Mouse (Mus musculus) heart, embryonic 14.5 days (tissue): ENCODE results near the gene Bcas2. TPM values are rescaled to one million over a fixed set of nuclear protein-coding genes. Genes with fewer than 3 reads are reported as not detected.

Source experiments
- ATAC-seq: fragments of 200-750 bp; cut with Nextera tagmentation; 2 replicates; pipeline ENCODE4 v1.8.0; 2017; ENCODE audit warnings: low read depth, moderate TSS enrichment; ENCODE audit not compliant: insufficient number of reproducible peaks, insufficient read depth, low FRiP score
- H3K27ac ChIP-seq, 2 experiments: fragments of 200-500 bp in 1 of 2; fragments of 300-500 bp in 1 of 2; sonication (generic) in 1 of 2; replicated peaks in 1 of 2; 2 replicates each; pipeline ENCODE4 v1.5.1; 2012 to 2014; ENCODE audit warnings: low read depth in 2 of 2, low read length in 2 of 2, control low read depth in 1 of 2, mild to moderate bottlenecking in 1 of 2, mixed read lengths in 1 of 2; ENCODE audit not compliant: control insufficient read depth in 1 of 2, insufficient read depth in 1 of 2
- H3K27me3 ChIP-seq: fragments of 300-500 bp; sonication (generic); 2 replicates; pipeline ENCODE4 v1.6.1; 2014; ENCODE audit warnings: mild to moderate bottlenecking, low read length, control low read depth; ENCODE audit not compliant: control insufficient read depth, insufficient read depth
- H3K36me3 ChIP-seq: fragments of 300-500 bp; sonication (generic); 2 replicates; pipeline ENCODE4 v1.6.1; 2014; ENCODE audit warnings: mild to moderate bottlenecking, control low read depth, low read length, mixed read lengths; ENCODE audit not compliant: control insufficient read depth, insufficient read depth
- H3K4me1 ChIP-seq, 2 experiments: fragments of 200-500 bp in 1 of 2; fragments of 300-500 bp in 1 of 2; sonication (generic) in 1 of 2; 2 replicates each; pipeline ENCODE4 v1.6.1; 2012 to 2014; ENCODE audit warnings: low read length in 2 of 2, control low read depth in 1 of 2, mixed read lengths in 1 of 2; ENCODE audit not compliant: control insufficient read depth in 2 of 2, insufficient read depth in 2 of 2
- H3K4me2 ChIP-seq: fragments of 300-500 bp; sonication (generic); 2 replicates; pipeline ENCODE4 v1.6.1; 2014; ENCODE audit warnings: mild to moderate bottlenecking, low read length
- H3K4me3 ChIP-seq, 2 experiments: fragments of 200-500 bp in 1 of 2; fragments of 300-500 bp in 1 of 2; sonication (generic) in 1 of 2; 2 replicates each; pipeline ENCODE4 v1.5.1; 2012 to 2014; ENCODE audit warnings: low read length in 2 of 2, mild to moderate bottlenecking in 2 of 2, control low read depth in 1 of 2, low read depth in 1 of 2, moderate library complexity in 1 of 2; ENCODE audit not compliant: control insufficient read depth in 1 of 2, insufficient read depth in 1 of 2
- H3K9ac ChIP-seq: fragments of 300-500 bp; sonication (generic); 2 replicates; pipeline ENCODE4 v1.6.1; 2014; ENCODE audit warnings: mild to moderate bottlenecking, low read length
- H3K9me3 ChIP-seq: fragments of 300-500 bp; sonication (generic); 2 replicates; pipeline ENCODE4 v1.6.1; 2016; ENCODE audit warnings: low read length, control low read depth; ENCODE audit not compliant: control insufficient read depth
- WGBS: fragments of 180-500 bp; shearing (Covaris S2); extraction: QIAGEN DNeasy Blood & Tissue Kit; methylation state at CpG from one replicate; pipeline ENCODE4 v1.1.7; 2014; 5-methylcytosine and 5-hydroxymethylcytosine counted together
- polyA plus RNA-seq: library from polyadenylated mRNA; unstranded; fragments of >200 nt; fragmentation: Nextera tagmentation; extraction: Ambion mirVana; gene quantifications from 2 replicates; pipeline ENCODE4 v1.2.1, GENCODE M21; 2014

Gene Bcas2
- polyA plus RNA-seq, 1 experiment from 2014 or later: 120 TPM

DNA sequence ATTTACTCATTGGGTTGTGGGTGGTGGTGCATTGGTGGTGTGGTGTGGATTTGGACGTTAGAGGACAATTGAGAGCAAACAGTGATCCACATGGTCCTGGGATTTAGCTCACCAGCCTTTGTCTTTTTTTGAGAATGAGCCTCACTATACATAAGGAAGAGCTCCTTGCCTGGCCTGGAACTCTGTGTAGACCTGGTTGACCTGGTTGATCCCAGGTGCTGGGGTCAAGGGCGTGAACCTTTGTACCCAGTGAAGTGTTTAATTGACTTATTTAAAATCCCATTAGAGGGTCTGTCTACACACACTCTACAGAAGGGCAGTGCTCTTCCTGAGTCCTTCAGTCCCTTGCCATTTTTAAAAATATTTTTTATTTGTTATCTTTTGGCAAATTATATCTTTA, 26.1 kb upstream of the Bcas2 start:
- no peak overlapping the region for H3K4me2 ChIP-seq
- H3K9ac ChIP-seq: no peak overlapping the region
- no peak for ATAC-seq
- H3K27ac ChIP-seq: no peak overlapping the region
- H3K4me3 ChIP-seq: no peak overlapping the region
- H3K4me1 ChIP-seq: peaks cover 0 to under 1% of the 10 kb centered on the region in 2 experiments; a peak in 1 of 4 replicates
- no peaks in the 10 kb centered on the region for H3K9me3 ChIP-seq
- H3K36me3 ChIP-seq: no peaks in the 10 kb centered on the region
- no peaks in the 10 kb centered on the region for H3K27me3 ChIP-seq
- WGBS: 87% methylated on average over 2 of the region's 2 CpGs

GRCm38 (mm10) chr3:103145791-103146190, 25.7 kb upstream of the Bcas2 start:
- Histone ChIP-seq H3K9me3 (no peaks in the 10 kb centered on the region), H3K27ac (no peak overlapping the region), H3K36me3 (peaks cover 2% of the 10 kb centered on the region; the same call in 1 of the 2 replicates), H3K4me3 (no peak overlapping the region), H3K9ac (no peak overlapping the region), H3K4me2 (no peak overlapping the region), H3K4me1 (no peaks in the 10 kb centered on the region), H3K27me3 (no peaks in the 10 kb centered on the region)
- WGBS: 78% methylated on average over 4 of the region's 4 CpGs
- ATAC-seq: no peak

DNA sequence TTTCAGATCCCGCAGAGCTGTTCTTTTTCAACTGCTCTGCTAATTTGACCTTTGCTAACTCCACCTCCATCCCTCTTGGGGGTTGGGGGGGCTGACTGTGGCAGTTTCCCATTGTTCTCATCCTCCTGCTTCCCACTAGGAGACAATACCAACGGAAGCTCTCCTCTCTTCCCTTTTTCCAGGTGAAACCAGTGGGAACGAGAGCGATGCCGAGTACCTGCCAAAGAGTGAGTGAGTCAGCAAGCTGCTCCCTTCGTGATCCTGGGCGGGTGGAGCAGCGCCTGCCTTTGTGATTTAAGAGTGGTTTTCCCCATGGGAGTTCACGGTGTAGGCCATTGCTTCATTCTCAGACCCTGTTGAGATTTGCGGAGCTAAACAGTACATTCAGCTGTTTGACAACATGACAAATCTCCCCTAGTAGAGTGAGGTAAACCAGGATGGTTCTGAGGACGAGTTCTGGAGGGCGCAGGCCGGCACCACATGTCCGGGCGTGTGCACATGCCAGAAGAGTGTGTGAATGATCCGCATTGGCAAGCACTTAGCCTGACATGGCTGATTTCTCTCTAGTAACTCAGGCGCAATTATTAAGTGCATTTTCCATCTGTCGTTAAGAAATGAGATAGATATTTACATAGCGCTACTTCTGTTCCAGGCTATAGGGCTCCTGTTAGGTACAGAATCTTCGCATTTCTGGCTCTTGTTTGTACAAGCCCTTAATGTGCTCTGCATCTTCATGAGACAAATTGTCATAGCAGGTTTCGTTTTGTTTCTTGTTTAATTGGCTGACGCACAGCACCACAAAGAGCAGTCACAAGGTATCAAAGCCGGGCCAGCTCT, 24.9 kb upstream of the Bcas2 start:
- H3K27me3 ChIP-seq: no peaks in the 10 kb centered on the region
- H3K4me3 ChIP-seq: no peak overlapping the region
- ATAC-seq: no peak
- WGBS: 73% methylated on average over 23 of the region's 23 CpGs
- no peaks in the 10 kb centered on the region for H3K9me3 ChIP-seq
- H3K36me3 ChIP-seq: peaks cover 5% of the 10 kb centered on the region; the same call in 1 of the 2 replicates
- no peak overlapping the region for H3K9ac ChIP-seq
- no peak overlapping the region for H3K27ac ChIP-seq
- H3K4me2 ChIP-seq: no peak overlapping the region
- no peaks in the 10 kb centered on the region for H3K4me1 ChIP-seq

DNA sequence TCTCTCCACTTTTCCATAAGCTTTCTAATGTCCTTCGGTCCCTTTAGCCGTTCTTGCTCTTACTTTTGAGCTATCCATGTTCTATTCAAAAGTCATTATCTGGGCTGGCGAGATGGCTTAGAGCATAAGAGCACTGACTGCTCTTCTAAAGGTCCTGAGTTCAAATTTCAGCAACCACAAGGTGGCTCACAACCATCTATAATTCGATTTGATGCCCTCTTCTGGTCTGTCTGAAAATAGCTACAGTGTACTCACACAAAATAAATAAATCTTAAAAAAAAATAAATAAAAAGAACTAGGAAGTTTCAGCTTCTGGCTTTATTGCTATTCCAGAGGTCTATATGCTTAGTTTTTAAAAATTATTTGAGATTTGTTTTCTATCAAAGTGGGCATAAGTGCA, 23.7 kb upstream of the Bcas2 start:
- Histone ChIP-seq H3K9me3 (no peaks in the 10 kb centered on the region), H3K9ac (no peak overlapping the region), H3K4me2 (no peak overlapping the region), H3K36me3 (peaks cover 8% of the 10 kb centered on the region), H3K4me3 (no peak overlapping the region), H3K27ac (no peak overlapping the region), H3K27me3 (no peaks in the 10 kb centered on the region), H3K4me1 (no peaks in the 10 kb centered on the region)
- no peak for ATAC-seq
- WGBS: 80% methylated on average over 4 of the region's 4 CpGs

DNA sequence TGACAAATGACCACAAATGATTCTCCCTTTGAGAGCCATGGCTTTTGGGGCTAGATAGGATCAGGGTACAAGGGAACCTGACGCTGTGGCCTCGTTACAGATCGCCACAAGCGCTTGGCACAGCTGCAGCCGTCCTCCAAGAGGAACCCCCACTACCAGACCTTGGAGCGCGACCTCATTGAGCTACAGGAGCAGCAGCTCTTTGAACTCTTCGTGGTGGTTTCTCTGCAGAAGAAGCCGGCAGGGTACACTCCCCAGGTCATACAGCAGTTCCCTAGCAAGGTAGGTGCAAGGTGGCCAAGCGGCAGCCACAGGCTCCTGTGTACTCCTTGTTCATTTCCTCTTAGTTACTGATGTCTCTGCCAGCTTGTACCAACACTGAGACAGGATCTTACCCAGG, 22.5 kb upstream of the Bcas2 start:
- no peaks in the 10 kb centered on the region for H3K4me1 ChIP-seq
- no peak overlapping the region for H3K4me3 ChIP-seq
- H3K27ac ChIP-seq: no peak overlapping the region
- 89% methylated on average over 10 of the region's 10 CpGs for WGBS
- H3K4me2 ChIP-seq: no peak overlapping the region
- ATAC-seq: no peak
- H3K27me3 ChIP-seq: no peaks in the 10 kb centered on the region
- H3K36me3 ChIP-seq: peaks cover 19% of the 10 kb centered on the region
- peaks cover 5% of the 10 kb centered on the region; the same call in 1 of the 2 replicates for H3K9me3 ChIP-seq
- H3K9ac ChIP-seq: no peak overlapping the region

- Histone ChIP-seq H3K27me3 (no peaks in the 10 kb centered on the region), H3K27ac (no peak overlapping the region), H3K4me2 (no peak overlapping the region), H3K4me1 (no peaks in the 10 kb centered on the region), H3K4me3 (no peak overlapping the region), H3K36me3 (peaks cover 40% of the 10 kb centered on the region), H3K9ac (no peak overlapping the region), H3K9me3 (peaks cover 5% of the 10 kb centered on the region; the same call in 1 of the 2 replicates)
- no peak for ATAC-seq
Measured at GRCm38 (mm10) chr3:103153761-103154160, 17.7 kb upstream of the Bcas2 start.

DNA sequence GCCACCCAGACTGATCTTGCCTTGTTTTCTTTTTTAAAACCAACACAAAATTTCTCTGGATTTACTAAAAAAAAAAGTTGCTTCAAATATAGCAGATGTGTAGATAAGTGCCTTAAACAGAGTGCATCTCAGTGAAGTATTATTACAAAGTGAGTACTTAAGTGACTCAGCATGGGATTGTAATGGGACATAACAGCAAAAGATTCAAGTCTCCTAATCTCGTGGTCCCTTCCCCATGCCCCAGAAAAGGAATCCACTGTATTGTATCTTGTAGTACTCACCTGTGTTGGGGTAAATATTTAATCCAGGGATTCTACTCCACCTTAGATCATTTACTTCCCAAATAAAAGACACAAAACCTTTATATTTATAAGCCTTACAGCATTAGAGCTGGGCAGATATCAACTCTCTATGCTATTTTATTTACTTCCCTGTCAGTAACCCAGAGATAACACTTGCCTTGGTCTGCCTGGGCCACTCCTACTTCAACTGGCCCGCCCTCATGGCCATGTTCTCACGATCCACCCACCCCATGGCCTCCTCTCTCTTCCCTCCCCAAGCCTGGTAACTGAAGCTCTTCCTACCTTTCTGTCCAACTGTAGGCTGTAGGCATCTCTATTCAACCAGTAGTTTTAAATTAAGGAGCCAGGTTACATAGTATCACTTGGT, 12.1 kb upstream of the Bcas2 start:
- no peaks in the 10 kb centered on the region for H3K9me3 ChIP-seq
- no peak overlapping the region for H3K4me2 ChIP-seq
- peaks cover 20% of the 10 kb centered on the region; the same call in 1 of the 2 replicates for H3K36me3 ChIP-seq
- H3K27me3 ChIP-seq: no peaks in the 10 kb centered on the region
- no peak overlapping the region for H3K9ac ChIP-seq
- no peak for ATAC-seq
- no peak overlapping the region for H3K4me3 ChIP-seq
- 50% methylated on average over 3 of the region's 3 CpGs for WGBS
- no peak overlapping the region for H3K27ac ChIP-seq
- H3K4me1 ChIP-seq: no peaks in the 10 kb centered on the region
